Mouse (Mus musculus): ENCODE results near the gene Erbb2. TPM values are rescaled to one million over a fixed set of nuclear protein-coding genes. Genes with fewer than 3 reads are reported as not detected.
A peak's percentile ranks its signal among the peaks of the same experiment; 100 is the strongest.

Gene Erbb2
- polyA plus RNA-seq, 1 experiment: 1.5 TPM

DNA sequence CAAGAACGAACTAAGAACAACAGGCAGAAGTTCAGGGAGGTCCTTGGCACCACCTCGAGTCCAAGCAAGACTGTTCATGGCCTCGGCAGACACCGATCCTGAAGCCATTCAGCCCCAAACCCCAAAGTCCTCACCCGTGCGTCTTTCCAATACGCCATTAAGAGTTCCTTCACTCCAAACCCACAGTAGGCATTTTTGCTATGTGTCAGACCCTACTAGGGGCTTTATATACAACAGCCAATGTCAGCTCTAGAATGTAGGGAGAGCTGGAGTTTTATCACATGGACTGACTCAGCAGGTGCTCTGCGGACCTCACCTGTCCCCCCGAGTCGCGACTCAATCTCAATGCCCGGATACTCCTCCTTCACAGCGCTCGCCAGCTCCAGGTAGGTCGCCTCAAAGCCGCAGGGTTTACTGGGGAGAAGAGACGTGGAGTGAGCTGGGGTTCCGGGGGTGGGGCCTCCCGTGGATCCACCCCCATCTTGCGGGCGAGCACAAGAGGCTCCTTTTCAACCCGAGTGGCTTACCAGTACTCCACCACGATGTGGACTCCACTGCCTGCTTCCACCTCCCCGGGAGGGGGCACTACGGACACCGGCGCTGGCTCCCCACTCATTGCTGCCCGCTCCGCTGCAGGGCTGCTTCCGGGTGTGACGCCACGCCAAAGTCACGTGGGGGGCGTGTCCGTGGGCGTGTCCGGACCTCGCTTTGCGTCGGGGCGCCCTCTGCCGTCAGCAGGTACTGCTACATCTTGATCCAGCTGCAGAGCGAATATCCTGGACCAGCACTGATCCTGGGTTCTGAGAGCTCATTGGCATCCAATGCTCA is 26.3 kb downstream of the Erbb2 start, which contains the start of gene Mien1:
TSS of gene Mien1 (minus strand) at position 661 of the 828 bp plus-strand sequence.
- Histone ChIP-seq H3K4me3 (ENCODE audit: control insufficient read depth, low read depth, low read length) (peak within 1 kb of the TSS; percentile 100), H3K4me1 (ENCODE audit: control insufficient read depth, insufficient read depth, low read length) (peaks cover 8% of the 10 kb centered on the region), H3K27me3 (ENCODE audit: control insufficient read depth, insufficient read depth, low read length) (no peaks in the 10 kb centered on the region), H3K36me3 (ENCODE audit: control insufficient read depth, insufficient read depth, low read length) (no peaks in the 10 kb centered on the region), H3K27ac (ENCODE audit: control insufficient read depth, insufficient read depth, low read depth, low read length) (peak within 1 kb of the TSS; percentile 91)
- TF ChIP-seq POLR2A (IDR thresholded peaks at IDR 0.05; ENCODE audit: control insufficient read depth, low read depth, low read length) (peak; percentile 79), CTCF (IDR thresholded peaks at IDR 0.05; ENCODE audit: control insufficient read depth, insufficient read depth, insufficient replicate concordance, low read depth, low read length) (peak; percentile 97)

DNA sequence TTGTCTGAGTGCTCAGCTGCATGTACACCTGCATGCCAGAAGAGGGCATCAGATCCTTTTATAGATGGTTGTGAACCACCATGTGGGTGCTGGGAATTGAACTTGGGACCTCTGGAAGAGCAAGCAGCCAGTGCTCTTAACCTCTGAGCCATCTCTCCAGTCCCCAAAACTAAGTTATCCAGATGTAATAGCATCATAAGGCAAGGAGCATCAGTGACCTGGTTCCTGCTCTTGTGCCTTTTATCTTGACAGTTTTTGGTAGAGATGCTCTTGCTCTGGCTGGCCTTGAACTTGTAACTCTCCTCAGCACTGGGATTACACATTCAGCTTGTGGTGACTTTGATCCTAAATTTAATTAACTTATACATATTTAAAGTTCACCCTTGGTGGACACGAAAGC is 31.4 kb downstream of the Erbb2 start:
- Histone ChIP-seq H3K36me3 (ENCODE audit: control insufficient read depth, insufficient read depth, low read length) (no peaks in the 10 kb centered on the region), H3K27me3 (ENCODE audit: control insufficient read depth, insufficient read depth, low read length) (no peaks in the 10 kb centered on the region), H3K4me1 (ENCODE audit: control insufficient read depth, insufficient read depth, low read length) (peaks cover 10% of the 10 kb centered on the region), H3K27ac (ENCODE audit: control insufficient read depth, insufficient read depth, low read depth, low read length) (no peak overlapping the region), H3K4me3 (ENCODE audit: control insufficient read depth, low read depth, low read length) (no peak overlapping the region)
- TF ChIP-seq CTCF (IDR thresholded peaks at IDR 0.05; ENCODE audit: control insufficient read depth, insufficient read depth, insufficient replicate concordance, low read depth, low read length): no peak

GRCm38 (mm10) chr11:98445238-98445637 is 33.0 kb downstream of the Erbb2 start:
- H3K36me3 ChIP-seq (ENCODE audit: control insufficient read depth, insufficient read depth, low read length): no peaks in the 10 kb centered on the region
- H3K27me3 ChIP-seq (ENCODE audit: control insufficient read depth, insufficient read depth, low read length): no peaks in the 10 kb centered on the region
- H3K4me3 ChIP-seq (ENCODE audit: control insufficient read depth, low read depth, low read length): no peak overlapping the region
- peaks cover 9% of the 10 kb centered on the region for H3K4me1 ChIP-seq (ENCODE audit: control insufficient read depth, insufficient read depth, low read length)
- TF ChIP-seq CTCF (IDR thresholded peaks at IDR 0.05; ENCODE audit: control insufficient read depth, insufficient read depth, insufficient replicate concordance, low read depth, low read length) (no peak), POLR2A (IDR thresholded peaks at IDR 0.05; ENCODE audit: control insufficient read depth, low read depth, low read length) (no peak)
- no peak overlapping the region for H3K27ac ChIP-seq (ENCODE audit: control insufficient read depth, insufficient read depth, low read depth, low read length)

- H3K36me3 ChIP-seq (ENCODE audit: control insufficient read depth, insufficient read depth, low read length): no peaks in the 10 kb centered on the region
- TF ChIP-seq POLR2A (IDR thresholded peaks at IDR 0.05; ENCODE audit: control insufficient read depth, low read depth, low read length) (no peak), CTCF (IDR thresholded peaks at IDR 0.05; ENCODE audit: control insufficient read depth, insufficient read depth, insufficient replicate concordance, low read depth, low read length) (no peak)
- no peaks in the 10 kb centered on the region for H3K27me3 ChIP-seq (ENCODE audit: control insufficient read depth, insufficient read depth, low read length)
- H3K27ac ChIP-seq (ENCODE audit: control insufficient read depth, insufficient read depth, low read depth, low read length): no peak overlapping the region
- H3K4me1 ChIP-seq (ENCODE audit: control insufficient read depth, insufficient read depth, low read length): peaks cover 9% of the 10 kb centered on the region
- no peak overlapping the region for H3K4me3 ChIP-seq (ENCODE audit: control insufficient read depth, low read depth, low read length)
These were observed 33.4 kb downstream of the Erbb2 start for GRCm38 (mm10) chr11:98445679-98446078.

GRCm38 (mm10) chr11:98446213-98446561 is 33.9 kb downstream of the Erbb2 start, which contains the start of gene Grb7:
TSS of gene Grb7 (plus strand) at chr11:98446394.
- peak within 1 kb of the TSS; percentile 40 for H3K4me3 ChIP-seq (ENCODE audit: control insufficient read depth, low read depth, low read length)
- no peaks in the 10 kb centered on the region for H3K36me3 ChIP-seq (ENCODE audit: control insufficient read depth, insufficient read depth, low read length)
- no peaks in the 10 kb centered on the region for H3K27me3 ChIP-seq (ENCODE audit: control insufficient read depth, insufficient read depth, low read length)
- no peak for TF ChIP-seq POLR2A (IDR thresholded peaks at IDR 0.05; ENCODE audit: control insufficient read depth, low read depth, low read length)
- TF ChIP-seq CTCF (IDR thresholded peaks at IDR 0.05; ENCODE audit: control insufficient read depth, insufficient read depth, insufficient replicate concordance, low read depth, low read length): no peak
- H3K4me1 ChIP-seq (ENCODE audit: control insufficient read depth, insufficient read depth, low read length): peaks cover 9% of the 10 kb centered on the region
- no peak within 1 kb of the TSS for H3K27ac ChIP-seq (ENCODE audit: control insufficient read depth, insufficient read depth, low read depth, low read length)

DNA sequence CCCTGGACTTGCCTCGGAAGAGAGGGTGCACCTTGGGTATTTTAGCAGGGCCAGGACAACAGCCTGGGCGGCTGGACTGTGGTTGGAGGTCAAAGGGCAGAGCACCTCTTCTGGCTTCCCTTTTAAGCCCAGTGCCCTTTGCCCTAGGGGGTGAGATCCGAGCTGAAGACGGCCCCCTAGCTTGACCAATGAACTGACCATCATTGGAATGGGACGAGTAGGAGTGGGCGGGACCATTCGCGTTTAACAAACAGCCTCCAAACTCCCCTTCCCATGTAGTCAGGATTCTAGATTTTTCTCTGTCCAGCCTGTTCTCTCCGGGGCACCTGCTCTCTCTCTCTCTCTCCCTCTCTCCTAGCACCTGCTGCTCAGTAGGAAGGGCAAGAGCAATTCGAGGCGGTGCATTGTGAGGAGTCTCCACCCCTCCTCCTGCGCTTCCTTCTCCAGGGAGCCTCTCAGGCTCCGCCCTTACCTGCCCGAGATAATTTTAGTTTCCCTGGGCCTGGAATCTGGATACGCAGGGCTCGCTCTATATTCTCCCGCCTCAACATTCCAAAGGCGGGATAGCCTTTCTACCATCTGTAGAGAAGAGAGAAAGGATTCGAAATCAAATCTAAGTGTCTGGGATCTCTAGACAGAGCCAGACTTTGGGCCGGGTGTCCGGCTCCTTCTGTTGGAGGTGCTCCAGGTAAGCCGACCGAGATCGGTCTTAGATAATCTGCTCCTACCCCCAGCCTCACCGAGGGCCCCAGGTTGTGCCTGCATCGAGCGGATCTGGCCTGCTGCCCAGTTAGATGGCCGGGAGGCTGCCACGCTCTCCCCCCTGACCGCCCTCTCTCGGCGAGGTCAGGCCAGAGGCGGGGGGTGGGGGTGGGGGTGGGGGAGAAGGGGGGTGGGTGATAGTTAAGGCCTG is 34.5 kb downstream of the Erbb2 start:
- Histone ChIP-seq H3K27ac (ENCODE audit: control insufficient read depth, insufficient read depth, low read depth, low read length) (no peak overlapping the region), H3K36me3 (ENCODE audit: control insufficient read depth, insufficient read depth, low read length) (no peaks in the 10 kb centered on the region), H3K27me3 (ENCODE audit: control insufficient read depth, insufficient read depth, low read length) (no peaks in the 10 kb centered on the region), H3K4me3 (ENCODE audit: control insufficient read depth, low read depth, low read length) (peak overlapping the region; percentile 40), H3K4me1 (ENCODE audit: control insufficient read depth, insufficient read depth, low read length) (peaks cover 9% of the 10 kb centered on the region)
- no peak for TF ChIP-seq CTCF (IDR thresholded peaks at IDR 0.05; ENCODE audit: control insufficient read depth, insufficient read depth, insufficient replicate concordance, low read depth, low read length)
- TF ChIP-seq POLR2A (IDR thresholded peaks at IDR 0.05; ENCODE audit: control insufficient read depth, low read depth, low read length): no peak

DNA sequence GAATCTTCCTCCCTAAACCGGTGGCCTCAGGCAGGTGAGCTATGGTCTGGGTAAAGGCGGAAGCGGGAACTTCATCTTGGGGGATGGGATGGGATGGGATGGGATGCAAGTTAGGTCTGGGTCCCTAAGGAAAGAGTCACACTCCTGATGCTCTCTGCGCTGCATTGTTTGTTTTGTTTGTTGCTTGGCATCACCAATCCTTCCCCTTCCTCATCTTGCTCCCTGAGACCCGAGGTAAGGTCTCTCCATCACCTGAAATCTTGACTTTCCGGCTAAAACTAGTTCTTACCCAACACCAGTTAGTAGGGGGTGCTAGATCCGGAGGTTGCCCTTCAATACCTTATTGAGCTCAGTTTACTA is 35.2 kb downstream of the Erbb2 start:
- Histone ChIP-seq H3K36me3 (ENCODE audit: control insufficient read depth, insufficient read depth, low read length) (no peaks in the 10 kb centered on the region), H3K27me3 (ENCODE audit: control insufficient read depth, insufficient read depth, low read length) (no peaks in the 10 kb centered on the region), H3K4me3 (ENCODE audit: control insufficient read depth, low read depth, low read length) (peak overlapping the region; percentile 3; the same call in 1 of the 2 replicates), H3K27ac (ENCODE audit: control insufficient read depth, insufficient read depth, low read depth, low read length) (no peak overlapping the region), H3K4me1 (ENCODE audit: control insufficient read depth, insufficient read depth, low read length) (peaks cover 9% of the 10 kb centered on the region)
- no peak for TF ChIP-seq CTCF (IDR thresholded peaks at IDR 0.05; ENCODE audit: control insufficient read depth, insufficient read depth, insufficient replicate concordance, low read depth, low read length)
- no peak for TF ChIP-seq POLR2A (IDR thresholded peaks at IDR 0.05; ENCODE audit: control insufficient read depth, low read depth, low read length)
